14 mouse cellular contexts compared by ENCODE assay signal in genomic region chr1:134213405-134213804, GRCm38 (mm10). TPM values are rescaled to one million over a fixed set of nuclear protein-coding genes. Genes with fewer than 3 reads are reported as not detected.
A peak's percentile ranks its signal among the peaks of the same experiment; 100 is the strongest.
DNase-seq lines count a peak whose midpoint lies in the region; ATAC-seq and TF ChIP-seq lines count a peak whose summit lies in the region.
"Had no signal": no experiment of that assay in that cellular context is flagged by ENCODE, and none has a peak within 500 bp of the region (broad histone marks: within the 10 kb centered on the region; RNA-seq: fewer than 3 reads in every experiment).

No protein-coding gene starts in this region.

- H3K4me1 ChIP-seq in cerebellum, adult 2 months (ENCODE audit: control insufficient read depth, insufficient read depth, low read length), result peaks cover 79% of the 10 kb centered on the region
- peaks cover 6% of the 10 kb centered on the region for H3K4me1 ChIP-seq in hindbrain, postnatal 0 days (ENCODE audit: insufficient read depth, low read length)
- H3K4me1 ChIP-seq in hindbrain, embryonic 13.5 days (replicated peaks), result peaks cover 32% of the 10 kb centered on the region
- H3K4me1 ChIP-seq in MEL (ENCODE audit: control insufficient read depth in 1 of 2, insufficient read depth in 2 of 2, low read length in 2 of 2), result peaks cover 2 to 12% of the 10 kb centered on the region in 2 experiments; a peak in 3 of 4 replicates
- H3K4me1 ChIP-seq in liver, embryonic 15.5 days (replicated peaks), result peaks cover 17% of the 10 kb centered on the region
- H3K4me1 ChIP-seq in forebrain, embryonic 11.5 days (replicated peaks; ENCODE audit: control insufficient read depth, insufficient read depth, low read length), result peaks cover 7% of the 10 kb centered on the region; the same call in 1 of the 2 replicates

- TF ChIP-seq POLR2A in cerebellum, adult 2 months (IDR thresholded peaks at IDR 0.05; ENCODE audit: borderline replicate concordance, insufficient read depth, low read length), result no peak
- no peak for TF ChIP-seq POLR2A in MEL (IDR thresholded peaks at IDR 0.05; ENCODE audit: control insufficient read depth in 1 of 2, insufficient read depth in 1 of 2, low read depth in 1 of 2, low read length in 2 of 2, poor library complexity in 1 of 2)

- H3K27ac ChIP-seq in cerebellum, adult 2 months (ENCODE audit: insufficient read depth, low read length), result 0 out of 2 replicates have a peak overlapping the region, but pooled peaks have one; percentile 7
- peak overlapping the region; percentile 58; the same call in 1 of the 2 replicates for H3K27ac ChIP-seq in hindbrain, postnatal 0 days
- H3K27ac ChIP-seq in hindbrain, embryonic 13.5 days, result no peak overlapping the region
- no peak overlapping the region; the same call in 1 of the 2 replicates for H3K27ac ChIP-seq in MEL (ENCODE audit: control insufficient read depth, low read depth, low read length)
- no peak overlapping the region for H3K27ac ChIP-seq in liver, embryonic 15.5 days (replicated peaks)
- H3K27ac ChIP-seq in forebrain, embryonic 11.5 days (ENCODE audit: low read depth, low read length), result no peak overlapping the region
- H3K27ac ChIP-seq: lung, embryonic 15.5 days; midbrain, embryonic 10.5 days had no signal

- TF ChIP-seq CTCF in cerebellum, adult 2 months (IDR thresholded peaks at IDR 0.05; ENCODE audit: borderline replicate concordance, insufficient read depth, low read depth, low read length), result no peak
- no peak for TF ChIP-seq CTCF in hindbrain, postnatal 0 days (IDR thresholded peaks at IDR 0.05; ENCODE audit: low read depth)
- TF ChIP-seq CTCF in MEL (IDR thresholded peaks at IDR 0.05 in 2 of 3, conservative IDR thresholded peaks at IDR 0.05 in 1 of 3; ENCODE audit: control insufficient read depth in 1 of 3, insufficient read depth in 1 of 3, low read depth in 2 of 3, low read length in 3 of 3, poor library complexity in 1 of 3, severe bottlenecking in 1 of 3), result no peak

- H3K4me3 ChIP-seq in cerebellum, adult 2 months (replicated peaks; ENCODE audit: insufficient read depth, low read depth, low read length), result no peak overlapping the region
- H3K4me3 ChIP-seq in hindbrain, postnatal 0 days (ENCODE audit: low read length), result no peak overlapping the region
- no peak overlapping the region for H3K4me3 ChIP-seq in hindbrain, embryonic 13.5 days
- H3K4me3 ChIP-seq in MEL (ENCODE audit: control insufficient read depth in 1 of 2, insufficient read depth in 1 of 2, low read depth in 2 of 2, low read length in 2 of 2), result peak overlapping the region in 1 of 2 experiments; percentile 2; a peak in 2 of 4 replicates
- H3K4me3 ChIP-seq in liver, embryonic 15.5 days (replicated peaks), result no peak overlapping the region
- H3K4me3 ChIP-seq in forebrain, embryonic 11.5 days (ENCODE audit: low read depth, low read length), result no peak overlapping the region
- H3K4me3 ChIP-seq: lung, embryonic 15.5 days; midbrain, embryonic 10.5 days had no signal

- no peak overlapping the region for H3K9ac ChIP-seq in hindbrain, postnatal 0 days (replicated peaks; ENCODE audit: low read length)
- no peak overlapping the region for H3K9ac ChIP-seq in hindbrain, embryonic 13.5 days
- peak overlapping the region; percentile 44; the same call in 1 of the 2 replicates for H3K9ac ChIP-seq in MEL (ENCODE audit: control insufficient read depth, low read depth, low read length, poor library complexity, severe bottlenecking)
- no peak overlapping the region for H3K9ac ChIP-seq in liver, embryonic 15.5 days
- no peak overlapping the region for H3K9ac ChIP-seq in forebrain, embryonic 11.5 days (ENCODE audit: low read length)
- H3K9ac ChIP-seq: lung, embryonic 15.5 days had no signal

- 61% methylated on average over 7 of the region's 7 CpGs for WGBS in cerebellum, adult 2 months
- WGBS in hindbrain, postnatal 0 days, result 62% methylated on average over 7 of the region's 7 CpGs
- WGBS in hindbrain, embryonic 13.5 days, result 77% methylated on average over 7 of the region's 7 CpGs
- WGBS in liver, embryonic 15.5 days (ENCODE audit: insufficient replicate concordance), result 18% methylated on average over 7 of the region's 7 CpGs
- WGBS in forebrain, embryonic 11.5 days, result 85% methylated on average over 7 of the region's 7 CpGs

- no peaks in the 10 kb centered on the region for H3K36me3 ChIP-seq in hindbrain, postnatal 0 days (ENCODE audit: insufficient read depth, low read length)
- no peaks in the 10 kb centered on the region for H3K36me3 ChIP-seq in hindbrain, embryonic 13.5 days
- no peaks in the 10 kb centered on the region; a peak in 1 of 4 replicates for H3K36me3 ChIP-seq in MEL (ENCODE audit: control insufficient read depth in 1 of 2, insufficient read depth in 2 of 2, low read length in 2 of 2)
- H3K36me3 ChIP-seq in liver, embryonic 15.5 days (replicated peaks), result no peaks in the 10 kb centered on the region
- no peaks in the 10 kb centered on the region for H3K36me3 ChIP-seq in forebrain, embryonic 11.5 days (ENCODE audit: control insufficient read depth, insufficient read depth, low read length)
- H3K36me3 ChIP-seq: lung, embryonic 15.5 days; midbrain, embryonic 10.5 days had no signal

- intact Hi-C loops in left cerebral cortex, postnatal 36 days (cut with DNase I), result no loop called here

- ATAC-seq in cerebellum, adult (ENCODE audit: insufficient number of reproducible peaks, low FRiP score, low TSS enrichment), result no peak
- ATAC-seq in hindbrain, postnatal 0 days, result peak; percentile 63
- ATAC-seq in hindbrain, embryonic 13.5 days (ENCODE audit: low FRiP score), result no peak
- ATAC-seq in liver, embryonic 15.5 days (ENCODE audit: insufficient read depth), result peak; percentile 60
- no peak for ATAC-seq in forebrain, embryonic 11.5 days (replicated peaks; ENCODE audit: low FRiP score)
- ATAC-seq: inflammation-experienced regulatory T-cells, adult 6 months had no signal

- H3K4me2 ChIP-seq in hindbrain, postnatal 0 days (ENCODE audit: low read depth, low read length), result no peak overlapping the region
- H3K4me2 ChIP-seq in hindbrain, embryonic 13.5 days, result no peak overlapping the region
- peak overlapping the region; percentile 41 for H3K4me2 ChIP-seq in liver, embryonic 15.5 days
- H3K4me2 ChIP-seq in forebrain, embryonic 11.5 days (ENCODE audit: low read depth, low read length, severe bottlenecking), result no peak overlapping the region
- H3K4me2 ChIP-seq: lung, embryonic 15.5 days had no signal

- no peak for TF ChIP-seq RAD21 in MEL (IDR thresholded peaks at IDR 0.05; ENCODE audit: low read depth, low read length)

- TF ChIP-seq EP300 in MEL (IDR thresholded peaks at IDR 0.05; ENCODE audit: low read depth in 1 of 2, low read length in 2 of 2), result peak; percentile 74 to 79; a peak in 3 of 4 replicates

- no peak for DNase-seq in cerebellum, adult 2 months
- DNase-seq in hindbrain, postnatal 0 days (ENCODE audit: low spot score), result peak; percentile 43
- DNase-seq in MEL (ENCODE audit: low read depth, low spot score), result peak; percentile 81
- no peak for DNase-seq in left cerebral cortex, postnatal 36 days (ENCODE audit: low spot score in 2 of 2)
- DNase-seq in forebrain, embryonic 11.5 days (ENCODE audit: low spot score), result no peak
- DNase-seq: cerebellum, adult 18-20 months; thymus, adult 18-20 months had no signal

- no peaks in the 10 kb centered on the region for H3K9me3 ChIP-seq in hindbrain, postnatal 0 days (ENCODE audit: low read length)
- no peaks in the 10 kb centered on the region for H3K9me3 ChIP-seq in hindbrain, embryonic 13.5 days
- H3K9me3 ChIP-seq in MEL (replicated peaks; ENCODE audit: insufficient read depth, low read length), result no peaks in the 10 kb centered on the region
- no peaks in the 10 kb centered on the region for H3K9me3 ChIP-seq in liver, embryonic 15.5 days (replicated peaks)
- H3K9me3 ChIP-seq in forebrain, embryonic 11.5 days (ENCODE audit: control insufficient read depth, low read length), result no peaks in the 10 kb centered on the region
- H3K9me3 ChIP-seq: lung, embryonic 15.5 days; midbrain, embryonic 10.5 days had no signal

- H3K27me3 ChIP-seq in cerebellum, adult 2 months (ENCODE audit: control insufficient read depth, insufficient read depth, low read length), result no peaks in the 10 kb centered on the region
- H3K27me3 ChIP-seq in hindbrain, postnatal 0 days (ENCODE audit: insufficient read depth, low read length), result no peaks in the 10 kb centered on the region
- 0 out of 2 replicates have a peak, but pooled peaks cover 4% of the 10 kb centered on the region for H3K27me3 ChIP-seq in hindbrain, embryonic 13.5 days
- 0 out of 4 replicates have a peak, but pooled peaks cover 0 to 1% of the 10 kb centered on the region in 2 experiments for H3K27me3 ChIP-seq in MEL (ENCODE audit: control insufficient read depth in 1 of 2, insufficient read depth in 2 of 2, low read length in 2 of 2)
- peaks cover 12% of the 10 kb centered on the region for H3K27me3 ChIP-seq in liver, embryonic 15.5 days
- peaks cover 5% of the 10 kb centered on the region; the same call in 1 of the 2 replicates for H3K27me3 ChIP-seq in forebrain, embryonic 11.5 days (ENCODE audit: control insufficient read depth, insufficient read depth, low read length)
- H3K27me3 ChIP-seq: lung, embryonic 15.5 days had no signal

- no peaks in the 10 kb centered on the region for H3K79me2 ChIP-seq in MEL (ENCODE audit: control insufficient read depth, insufficient read depth, low read length, poor library complexity)

RNA-seq across cellular contexts. Expression of gene Mybph, which starts 20.2 kb away (rescaled TPM):
- 0.14 and 0.18 TPM in 2 replicates for polyA plus RNA-seq in cerebellum, adult 2 months (2012; rRNA removed)
- not detected in 2 replicates for total RNA-seq in hindbrain, postnatal 0 days (2014; rRNA removed)
- polyA plus RNA-seq in hindbrain, postnatal 0 days (2015; fragmentation: Nextera tagmentation; extraction: Ambion mirVana), result 0.08 TPM in 1 of 2 replicates, not detected in the other
- 0.83 and 1.9 TPM in 2 replicates for polyA plus RNA-seq in hindbrain, embryonic 13.5 days (2015; fragmentation: Nextera tagmentation; extraction: Ambion mirVana)
- total RNA-seq in MEL (2012; rRNA removed), result not detected in 2 replicates
- not detected for polyA plus RNA-seq in MEL (2012; ENCODE audit: insufficient read depth in 1 of 2, insufficient read length in 2 of 2, low read depth in 1 of 2, low replicate concordance in 2 of 2, missing spikeins in 1 of 2)
- 1.5 and 3.5 TPM in 2 replicates for polyA plus RNA-seq in liver, embryonic 15.5 days (2015; fragmentation: Nextera tagmentation; extraction: Ambion mirVana)
- total RNA-seq in left cerebral cortex, postnatal 36 days (2021), result under 1 TPM in 1 of 2 experiments, not detected in 1; 0.27 TPM
- not detected in 2 replicates for polyA plus RNA-seq in forebrain, embryonic 11.5 days (2014; fragmentation: Nextera tagmentation; extraction: Ambion mirVana)
- total RNA-seq: heart, adult 18-20 months had no signal
- polyA plus RNA-seq: inflammation-experienced regulatory T-cells, adult 6 months had no signal

RNA-seq across cellular contexts. Expression of gene Adora1, which starts 21.8 kb away (rescaled TPM):
- polyA plus RNA-seq in cerebellum, adult 2 months (2012; rRNA removed), result 154 and 160 TPM in 2 replicates
- total RNA-seq in hindbrain, postnatal 0 days (2014; rRNA removed), result 51.1 and 54.2 TPM in 2 replicates
- 32.6 and 33.4 TPM in 2 replicates for polyA plus RNA-seq in hindbrain, postnatal 0 days (2015; fragmentation: Nextera tagmentation; extraction: Ambion mirVana)
- polyA plus RNA-seq in hindbrain, embryonic 13.5 days (2015; fragmentation: Nextera tagmentation; extraction: Ambion mirVana), result 10.2 and 10.6 TPM in 2 replicates
- 0.03 TPM in 1 of 2 replicates, not detected in the other for total RNA-seq in MEL (2012; rRNA removed)
- not detected for polyA plus RNA-seq in MEL (2012; ENCODE audit: insufficient read depth in 1 of 2, insufficient read length in 2 of 2, low read depth in 1 of 2, low replicate concordance in 2 of 2, missing spikeins in 1 of 2)
- polyA plus RNA-seq in liver, embryonic 15.5 days (2015; fragmentation: Nextera tagmentation; extraction: Ambion mirVana), result 0.91 and 2.1 TPM in 2 replicates
- total RNA-seq in left cerebral cortex, postnatal 36 days (2021), result 100 to 1,000 TPM; 175 to 206 TPM
- polyA plus RNA-seq in forebrain, embryonic 11.5 days (2014; fragmentation: Nextera tagmentation; extraction: Ambion mirVana), result 0.59 and 0.84 TPM in 2 replicates
- polyA plus RNA-seq: inflammation-experienced regulatory T-cells, adult 6 months had no signal

RNA-seq across cellular contexts. Expression of gene Chil1, which starts 31.4 kb away (rescaled TPM):
- polyA plus RNA-seq in cerebellum, adult 2 months (2012; rRNA removed), result 19.8 and 24.2 TPM in 2 replicates
- 4.5 and 6.2 TPM in 2 replicates for total RNA-seq in hindbrain, postnatal 0 days (2014; rRNA removed)
- polyA plus RNA-seq in hindbrain, postnatal 0 days (2015; fragmentation: Nextera tagmentation; extraction: Ambion mirVana), result 3.1 and 4.1 TPM in 2 replicates
- 2.8 and 3.2 TPM in 2 replicates for polyA plus RNA-seq in hindbrain, embryonic 13.5 days (2015; fragmentation: Nextera tagmentation; extraction: Ambion mirVana)
- not detected in 2 replicates for total RNA-seq in MEL (2012; rRNA removed)
- not detected for polyA plus RNA-seq in MEL (2012; ENCODE audit: insufficient read depth in 1 of 2, insufficient read length in 2 of 2, low read depth in 1 of 2, low replicate concordance in 2 of 2, missing spikeins in 1 of 2)
- polyA plus RNA-seq in liver, embryonic 15.5 days (2015; fragmentation: Nextera tagmentation; extraction: Ambion mirVana), result 15.1 and 17.7 TPM in 2 replicates
- 10 to 100 TPM; 12.0 to 12.4 TPM for total RNA-seq in left cerebral cortex, postnatal 36 days (2021)
- polyA plus RNA-seq in forebrain, embryonic 11.5 days (2014; fragmentation: Nextera tagmentation; extraction: Ambion mirVana), result 0.27 and 0.65 TPM in 2 replicates

Comparison
In these comparisons a context has a peak if more than half of its experiments do, and no peak if none do; other contexts are left out.
1. H3K27ac ChIP-seq: peak in cerebellum, adult 2 months (single experiment) and hindbrain, postnatal 0 days (single experiment); none in hindbrain, embryonic 13.5 days (single experiment), MEL (single experiment), liver, embryonic 15.5 days (single experiment) and forebrain, embryonic 11.5 days (single experiment).
2. ATAC-seq: peak in hindbrain, postnatal 0 days (single experiment) and liver, embryonic 15.5 days (single experiment); none in cerebellum, adult (single experiment), hindbrain, embryonic 13.5 days (single experiment) and forebrain, embryonic 11.5 days (single experiment).
3. DNase-seq: peak in hindbrain, postnatal 0 days (single experiment) and MEL (single experiment); none in cerebellum, adult 2 months (0 of 2), left cerebral cortex, postnatal 36 days (0 of 2) and forebrain, embryonic 11.5 days (single experiment).